Mouse (Mus musculus) T-cell, adult 2 months (primary cell): ENCODE data around the gene Crocc2.

Source experiments
- DNase-seq: peaks from one replicate; pipeline ENCODE4 v3.0.0; 2022; ENCODE audit warnings: low spot score

The Crocc2 gene

GRCm38 (mm10) chr1:93168295-93168775 is at the start of gene Crocc2:
TSS of gene Crocc2 (plus strand) at chr1:93168725.
- no peak for DNase-seq

- no peak for DNase-seq
Observed at GRCm38 (mm10) chr1:93118816-93119215, 49.7 kb upstream of the Crocc2 start.

- no peak for DNase-seq
Observed at GRCm38 (mm10) chr1:93123179-93123854, 45.2 kb upstream of the Crocc2 start.

- no peak for DNase-seq
Observed at GRCm38 (mm10) chr1:93124066-93124465, 44.5 kb upstream of the Crocc2 start.

- no peak for DNase-seq
Observed at GRCm38 (mm10) chr1:93125256-93125655, 43.3 kb upstream of the Crocc2 start.

- DNase-seq = no peak
Observed at GRCm38 (mm10) chr1:93128209-93128608, 40.3 kb upstream of the Crocc2 start.

GRCm38 (mm10) chr1:93128710-93129349 is 39.7 kb upstream of the Crocc2 start:
- no peak for DNase-seq

- no peak for DNase-seq
Observed at GRCm38 (mm10) chr1:93130242-93130983, 38.1 kb upstream of the Crocc2 start.

- no peak for DNase-seq
Observed at GRCm38 (mm10) chr1:93132676-93133075, 35.8 kb upstream of the Crocc2 start.

GRCm38 (mm10) chr1:93135036-93135526 is 33.4 kb upstream of the Crocc2 start, which contains the start of gene Agxt:
TSS of gene Agxt (plus strand) at chr1:93135240.
- DNase-seq = no peak

GRCm38 (mm10) chr1:93138534-93138933 is 30.0 kb upstream of the Crocc2 start:
- no peak for DNase-seq

- DNase-seq = no peak
Observed at GRCm38 (mm10) chr1:93139713-93140112, 28.8 kb upstream of the Crocc2 start.

- DNase-seq = no peak
Observed at GRCm38 (mm10) chr1:93142871-93143270, 25.7 kb upstream of the Crocc2 start.

GRCm38 (mm10) chr1:93144176-93144575 is 24.3 kb upstream of the Crocc2 start:
- DNase-seq = no peak

- no peak for DNase-seq
Observed at GRCm38 (mm10) chr1:93150907-93151661, 17.4 kb upstream of the Crocc2 start.

- DNase-seq = no peak
Observed at GRCm38 (mm10) chr1:93157566-93157965, 11.0 kb upstream of the Crocc2 start.

GRCm38 (mm10) chr1:93158916-93159315 is 9.6 kb upstream of the Crocc2 start:
- DNase-seq = no peak

GRCm38 (mm10) chr1:93159566-93160500 is 8.7 kb upstream of the Crocc2 start:
- DNase-seq = no peak

- DNase-seq = no peak
Observed at GRCm38 (mm10) chr1:93160501-93161133, 7.9 kb upstream of the Crocc2 start, which contains the start of gene 2310007B03Rik. TSS of gene 2310007B03Rik (minus strand) at chr1:93160948.

GRCm38 (mm10) chr1:93161350-93161749 is 7.2 kb upstream of the Crocc2 start:
- no peak for DNase-seq
